Mouse (Mus musculus) left cerebral cortex, postnatal 10 days (tissue): ENCODE results near the gene Tpi1. TPM values are rescaled to one million over a fixed set of nuclear protein-coding genes. Genes with fewer than 3 reads are reported as not detected.

ENCODE experiments used
- total RNA-seq, 2 experiments: library from RNA; stranded (reverse); gene quantifications; 2 replicates each; pipeline ENCODE4 v1.2.3; 2021

Tpi1 gene
- total RNA-seq, 2 experiments from 2014 or later = 512 to 527 TPM

Other genes with a start within 250 kb of the Tpi1 start
- gene C1rb, start 244.0 kb downstream of the Tpi1 start, total RNA-seq = not detected
- gene C1s2, start 178.2 kb downstream of the Tpi1 start, total RNA-seq = under 1 TPM; 0.19 to 0.59 TPM
- 10 to 100 TPM; 29.7 to 36.4 TPM for gene Lpcat3, start 151.3 kb downstream of the Tpi1 start, total RNA-seq
- gene Emg1, start 102.1 kb downstream of the Tpi1 start, total RNA-seq = 10 to 100 TPM; 38.0 to 42.6 TPM
- 100 to 1,000 TPM; 151 to 160 TPM for gene Phb2, start 102.0 kb downstream of the Tpi1 start, total RNA-seq
- gene Ptpn6, start 75.6 kb downstream of the Tpi1 start, total RNA-seq = 1 to 10 TPM; 3.4 to 4.7 TPM
- gene Grcc10, start 72.9 kb downstream of the Tpi1 start, total RNA-seq = 100 to 1,000 TPM; 298 to 316 TPM
- not detected for gene Gm45234, start 58.3 kb downstream of the Tpi1 start, total RNA-seq
- gene Atn1, start 57.8 kb downstream of the Tpi1 start, total RNA-seq = 100 to 1,000 TPM; 156 to 158 TPM
- gene Eno2, start 44.6 kb downstream of the Tpi1 start, total RNA-seq = 100 to 1,000 TPM; 466 to 486 TPM
- gene Lrrc23, start 34.6 kb downstream of the Tpi1 start, total RNA-seq = under 1 TPM; 0.41 to 0.77 TPM
- gene Spsb2, start 5.6 kb downstream of the Tpi1 start, total RNA-seq = 1 to 10 TPM; 4.4 to 5.3 TPM
- 100 to 1,000 TPM; 194 to 200 TPM for gene Usp5, start 15.2 kb upstream of the Tpi1 start, total RNA-seq
- gene Cdca3, start 15.3 kb upstream of the Tpi1 start, total RNA-seq = 1 to 10 TPM; 2.8 to 4.4 TPM
- gene Gnb3, start 26.0 kb upstream of the Tpi1 start, total RNA-seq = under 1 TPM; 0.19 to 0.28 TPM
- 10 to 100 TPM; 30.7 to 32.5 TPM for gene P3h3, start 43.5 kb upstream of the Tpi1 start, total RNA-seq
- gene Gpr162, start 49.7 kb upstream of the Tpi1 start, total RNA-seq = 100 to 1,000 TPM; 214 to 216 TPM
- gene Cd4, start 73.9 kb upstream of the Tpi1 start, total RNA-seq = 1 to 10 TPM; 1.2 to 3.7 TPM
- gene Lag3, start 97.4 kb upstream of the Tpi1 start, total RNA-seq = 1 to 10 TPM; 1.4 to 1.5 TPM
- gene Ptms, start 105.8 kb upstream of the Tpi1 start, total RNA-seq = 1,000 to 10,000 TPM; 1,368 to 1,394 TPM
- 100 to 1,000 TPM; 597 to 610 TPM for gene Mlf2, start 117.1 kb upstream of the Tpi1 start, total RNA-seq
- 100 to 1,000 TPM; 115 to 116 TPM for gene Cops7a, start 151.2 kb upstream of the Tpi1 start, total RNA-seq
- 100 to 1,000 TPM; 116 TPM for gene Pianp, start 182.4 kb upstream of the Tpi1 start, total RNA-seq
- gene Zfp384, start 194.8 kb upstream of the Tpi1 start, total RNA-seq = 10 to 100 TPM; 41.0 to 41.2 TPM
- 10 to 100 TPM; 56.9 to 59.9 TPM for gene Ing4, start 225.5 kb upstream of the Tpi1 start, total RNA-seq
- 1 to 10 TPM; 8.0 to 8.7 TPM for gene Acrbp, start 235.4 kb upstream of the Tpi1 start, total RNA-seq